Mouse (Mus musculus): Measurements from ENCODE around the gene Prkaca.

- TF ChIP-seq MAFK (IDR thresholded peaks at IDR 0.05; ENCODE audit: borderline replicate concordance, low read depth, low read length) = no peak
- TF ChIP-seq SMC3 (IDR thresholded peaks at IDR 0.05; ENCODE audit: low read depth, low read length) = no peak
- TF ChIP-seq ZC3H11A (IDR thresholded peaks at IDR 0.05; ENCODE audit: low read depth, low read length) = no peak
- no peak for TF ChIP-seq POLR2A (IDR thresholded peaks at IDR 0.05; ENCODE audit: control insufficient read depth in 1 of 2, insufficient read depth in 1 of 2, low read depth in 1 of 2, low read length in 2 of 2, poor library complexity in 1 of 2)
Observed at GRCm38 (mm10) chr8:83967701-83968100, 5.1 kb upstream of the Prkaca start.

Measured in MEL (cell line).